Mouse (Mus musculus) stomach, postnatal 0 days (tissue): ENCODE data around the gene Pex10. TPM values are rescaled to one million over a fixed set of nuclear protein-coding genes. Genes with fewer than 3 reads are reported as not detected.

ENCODE experiments used
- ATAC-seq: fragments of 200-750 bp; cut with Nextera tagmentation; 2 replicates; pipeline ENCODE4 v1.8.0; 2017; ENCODE audit not compliant: low FRiP score, low TSS enrichment
- DNase-seq: peaks from one replicate; pipeline ENCODE4 v3.0.0-alpha.2; 2016; ENCODE audit warnings: low spot score
- H3K27ac ChIP-seq: fragments of 300-500 bp; sonication (generic); replicated peaks from 2 replicates; pipeline ENCODE4 v1.5.1; 2014; ENCODE audit warnings: mild to moderate bottlenecking, control low read depth
- H3K27me3 ChIP-seq: fragments of 300-500 bp; sonication (generic); 2 replicates; pipeline ENCODE4 v1.6.1; 2014; ENCODE audit warnings: low read length; ENCODE audit not compliant: control insufficient read depth, insufficient read depth
- H3K36me3 ChIP-seq: fragments of 300-500 bp; sonication (generic); 2 replicates; pipeline ENCODE4 v1.6.1; 2014; ENCODE audit warnings: low read length, mixed read lengths; ENCODE audit not compliant: control insufficient read depth, insufficient read depth
- H3K4me1 ChIP-seq: fragments of 300-500 bp; sonication (generic); replicated peaks from 2 replicates; pipeline ENCODE4 v1.6.1; 2014; ENCODE audit warnings: antibody characterized with exemption; ENCODE audit not compliant: control insufficient read depth, insufficient read depth
- H3K4me2 ChIP-seq: fragments of 300-500 bp; sonication (generic); replicated peaks from 2 replicates; pipeline ENCODE4 v1.6.1; 2014; ENCODE audit warnings: low read depth, mild to moderate bottlenecking, control low read depth, moderate library complexity
- H3K4me3 ChIP-seq: fragments of 300-500 bp; sonication (generic); 2 replicates; pipeline ENCODE4 v1.5.1; 2014; ENCODE audit warnings: low read depth, low read length, control low read depth
- H3K9ac ChIP-seq: fragments of 300-500 bp; sonication (generic); 2 replicates; pipeline ENCODE4 v1.6.1; 2014; ENCODE audit warnings: mild to moderate bottlenecking, low read length, control low read depth, mixed read lengths
- H3K9me3 ChIP-seq: fragments of 300-500 bp; sonication (generic); 2 replicates; pipeline ENCODE4 v1.6.1; 2016; ENCODE audit warnings: low read length; ENCODE audit not compliant: control insufficient read depth
- CTCF ChIP-seq: IDR thresholded peaks from 2 replicates; pipeline ENCODE4 v1.5.1; 2016; ENCODE audit warnings: antibody characterized with exemption, low read depth, mild to moderate bottlenecking, moderate library complexity
- EP300 ChIP-seq: optimal IDR thresholded peaks from 2 replicates; pipeline ENCODE3; 2016; ENCODE audit warnings: antibody characterized with exemption
- WGBS: fragments of 180-500 bp; shearing (Covaris S2); extraction: QIAGEN DNeasy Blood & Tissue Kit; methylation state at CpG from one replicate; pipeline ENCODE4 v1.1.7; 2014; 5-methylcytosine and 5-hydroxymethylcytosine counted together
- polyA plus RNA-seq: library from polyadenylated mRNA; unstranded; fragments of >200 nt; fragmentation: Nextera tagmentation; extraction: Ambion mirVana; gene quantifications from 2 replicates; pipeline ENCODE4 v1.2.1, GENCODE M21; 2015

Gene Pex10
- polyA plus RNA-seq, 1 experiment from 2014 or later: 10.3 TPM

- no peaks in the 10 kb centered on the region for H3K4me1 ChIP-seq
- H3K36me3 ChIP-seq: no peaks in the 10 kb centered on the region
- no peak overlapping the region for H3K27ac ChIP-seq
- ATAC-seq (peak; percentile 80), DNase-seq (peak; percentile 85)
- H3K4me3 ChIP-seq: no peak overlapping the region
- TF ChIP-seq EP300 (no peak), CTCF (peak; percentile 100)
- 44% methylated on average over 8 of the region's 8 CpGs for whole genome bisulfite sequencing
- no peaks in the 10 kb centered on the region for H3K9me3 ChIP-seq
- H3K9ac ChIP-seq: no peak overlapping the region
- H3K27me3 ChIP-seq: no peaks in the 10 kb centered on the region
- no peak overlapping the region for H3K4me2 ChIP-seq
Observed at GRCm38 (mm10) chr4:155095238-155095900, 28.6 kb downstream of the Pex10 start.

DNA sequence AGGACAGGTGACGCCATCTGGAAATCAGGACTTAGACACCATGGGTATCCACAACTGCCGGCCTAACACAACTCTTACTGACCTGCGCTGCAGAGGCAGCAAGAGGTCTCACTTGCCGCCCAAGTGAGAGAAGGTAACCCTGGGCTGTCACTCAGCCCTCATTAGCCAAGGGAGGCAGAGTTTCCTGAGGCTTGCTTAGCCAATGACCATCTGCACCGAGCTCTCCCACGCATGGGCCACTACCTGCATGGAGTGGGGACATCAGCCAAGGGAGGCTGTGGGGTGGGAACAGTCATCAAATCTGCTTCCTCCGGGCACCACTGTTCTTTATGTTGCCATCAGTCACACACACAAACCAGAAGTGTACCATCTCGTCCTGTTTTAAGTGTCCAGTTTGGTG is 29.2 kb downstream of the Pex10 start:
- Histone ChIP-seq H3K4me3 (no peak overlapping the region), H3K4me1 (no peaks in the 10 kb centered on the region), H3K9ac (no peak overlapping the region), H3K9me3 (no peaks in the 10 kb centered on the region), H3K4me2 (no peak overlapping the region), H3K36me3 (no peaks in the 10 kb centered on the region), H3K27ac (no peak overlapping the region), H3K27me3 (no peaks in the 10 kb centered on the region)
- 90% methylated on average over 8 of the region's 8 CpGs for WGBS
- DNase-seq: no peak
- ATAC-seq: no peak
- no peak for TF ChIP-seq CTCF
- no peak for TF ChIP-seq EP300

- WGBS: 84% methylated on average over 6 of the region's 6 CpGs
Observed at GRCm38 (mm10) chr4:155097452-155097851, 30.6 kb downstream of the Pex10 start.

DNA sequence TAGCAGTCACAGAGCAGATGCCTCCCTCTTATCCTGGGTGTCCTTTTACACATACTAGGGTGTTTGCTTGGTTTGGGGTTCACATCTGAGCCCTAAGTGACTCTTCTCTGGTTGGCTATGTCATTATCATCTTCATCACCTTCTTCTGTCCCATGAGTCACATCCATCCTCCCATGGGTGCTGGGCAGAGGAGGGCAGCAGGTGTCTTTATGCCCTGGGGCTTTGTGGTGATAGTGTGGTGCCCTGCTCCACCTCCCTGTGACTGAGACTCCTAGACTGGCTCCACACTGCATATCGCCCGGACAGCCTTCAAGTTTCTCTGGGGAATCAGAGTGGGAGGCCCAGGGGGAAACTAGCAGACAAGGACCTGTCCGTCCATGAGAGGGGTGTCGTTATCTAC is 31.8 kb downstream of the Pex10 start:
- DNase-seq (no peak), ATAC-seq (no peak)
- WGBS: 87% methylated on average over 4 of the region's 4 CpGs

More at GRCm38 (mm10) chr4:155097452-155097851, 30.6 kb downstream of the Pex10 start:
- no peak overlapping the region for H3K4me2 ChIP-seq
- no peaks in the 10 kb centered on the region for H3K9me3 ChIP-seq
- ATAC-seq (no peak), DNase-seq (no peak)
- no peak overlapping the region for H3K4me3 ChIP-seq
- H3K9ac ChIP-seq: no peak overlapping the region; the same call in 1 of the 2 replicates
- H3K27me3 ChIP-seq: no peaks in the 10 kb centered on the region
- H3K36me3 ChIP-seq: no peaks in the 10 kb centered on the region
- H3K27ac ChIP-seq: no peak overlapping the region
- TF ChIP-seq EP300 (no peak), CTCF (no peak)
- H3K4me1 ChIP-seq: no peaks in the 10 kb centered on the region

DNA sequence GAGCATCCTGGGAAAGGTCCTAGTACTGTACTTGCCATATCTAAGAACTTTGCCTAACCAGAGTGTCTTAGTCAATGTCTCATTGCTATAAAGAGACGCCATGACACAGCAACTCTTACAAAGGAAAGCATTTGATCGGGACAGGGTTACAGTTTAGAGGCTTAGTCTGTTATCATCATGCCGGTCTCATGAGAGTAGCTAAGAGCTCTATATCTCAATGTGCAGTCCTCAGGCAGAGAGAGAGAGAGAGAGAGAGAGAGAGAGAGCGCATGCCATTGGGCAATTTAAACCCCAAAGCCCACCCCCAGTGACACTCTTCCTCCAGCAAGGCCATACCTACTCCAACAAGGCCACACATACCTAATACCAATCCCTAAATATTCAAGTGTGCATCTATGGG is 41.1 kb downstream of the Pex10 start:
- DNase-seq (no peak), ATAC-seq (no peak)

More for the DNA sequence above, 31.8 kb downstream of the Pex10 start:
- Histone ChIP-seq H3K4me2 (no peak overlapping the region), H3K9me3 (no peaks in the 10 kb centered on the region), H3K27me3 (no peaks in the 10 kb centered on the region), H3K4me3 (no peak overlapping the region), H3K9ac (no peak overlapping the region), H3K36me3 (no peaks in the 10 kb centered on the region), H3K27ac (no peak overlapping the region), H3K4me1 (no peaks in the 10 kb centered on the region)
- no peak for TF ChIP-seq EP300
- TF ChIP-seq CTCF: no peak

DNA sequence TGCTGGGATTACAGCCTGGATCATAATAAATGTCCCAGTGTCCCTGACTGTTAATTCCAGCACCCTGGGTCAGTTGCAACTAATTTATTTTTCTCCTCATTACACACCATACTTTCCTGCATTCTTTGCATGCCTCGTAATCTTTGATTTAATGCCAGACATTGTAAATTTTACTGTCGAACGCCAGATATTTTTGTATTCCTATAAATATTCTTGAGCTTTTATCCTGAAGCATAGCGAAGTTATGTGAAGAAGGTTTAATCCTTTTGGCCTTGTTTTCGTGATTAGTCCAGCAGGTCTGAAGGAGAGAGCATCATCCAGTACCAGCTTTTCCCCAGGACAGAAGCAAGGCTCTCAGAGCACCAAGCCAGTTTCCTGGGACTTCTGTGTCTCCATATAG is 42.7 kb downstream of the Pex10 start:
- Histone ChIP-seq H3K27me3 (no peaks in the 10 kb centered on the region), H3K4me2 (no peak overlapping the region), H3K4me1 (0 out of 2 replicates have a peak, but pooled peaks cover 4% of the 10 kb centered on the region), H3K4me3 (no peak overlapping the region), H3K27ac (no peak overlapping the region; the same call in 1 of the 2 replicates), H3K9me3 (no peaks in the 10 kb centered on the region), H3K36me3 (no peaks in the 10 kb centered on the region), H3K9ac (no peak overlapping the region)
- no peak for DNase-seq
- 48% methylated on average over 5 of the region's 5 CpGs for WGBS
- no peak for ATAC-seq
- no peak for TF ChIP-seq EP300
- no peak for TF ChIP-seq CTCF

More for the DNA sequence above, 41.1 kb downstream of the Pex10 start:
- 91% methylated on average over 4 of the region's 4 CpGs for WGBS
- no peaks in the 10 kb centered on the region for H3K27me3 ChIP-seq
- no peaks in the 10 kb centered on the region for H3K4me1 ChIP-seq
- H3K9ac ChIP-seq: no peak overlapping the region
- H3K27ac ChIP-seq: no peak overlapping the region
- no peak overlapping the region for H3K4me2 ChIP-seq
- H3K9me3 ChIP-seq: no peaks in the 10 kb centered on the region
- no peaks in the 10 kb centered on the region for H3K36me3 ChIP-seq
- no peak overlapping the region for H3K4me3 ChIP-seq
- TF ChIP-seq CTCF (no peak), EP300 (no peak)
